Mouse (Mus musculus) cerebellum, adult 11-12 months (tissue): ENCODE data around the gene Fam205a1.
"Not testable (repeated sequence)": the region's sequence is repeated elsewhere in the genome, so short reads cannot be mapped to it uniquely, and the experiment has no call there.

Experiments used
- DNase-seq: peaks from one replicate; pipeline ENCODE4 v3.0.0; 2022

Fam205a1 gene

DNA sequence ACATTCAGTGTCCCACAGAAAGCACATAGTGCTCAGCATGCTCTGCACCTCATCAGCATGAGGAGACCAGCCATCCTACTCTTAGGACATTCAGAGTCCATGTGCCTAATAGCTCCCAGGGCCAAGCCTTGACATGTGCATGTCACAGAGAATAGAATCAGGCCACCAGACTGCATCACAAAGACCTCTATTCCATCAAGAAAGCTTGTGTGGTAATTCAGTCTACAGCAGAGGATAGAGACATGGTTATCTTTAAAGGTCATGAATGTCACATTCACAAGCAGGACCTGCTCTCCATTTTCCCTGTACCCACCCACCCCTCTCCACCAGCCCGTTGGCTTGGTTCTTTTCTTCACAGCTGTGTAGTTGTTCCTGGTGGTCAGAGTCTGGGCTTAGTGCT is at the start of gene Fam205a1:
Fam205a1 (minus strand) TSS at position 101 of the 400 bp plus-strand sequence.
- not testable (repeated sequence) for DNase-seq

DNA sequence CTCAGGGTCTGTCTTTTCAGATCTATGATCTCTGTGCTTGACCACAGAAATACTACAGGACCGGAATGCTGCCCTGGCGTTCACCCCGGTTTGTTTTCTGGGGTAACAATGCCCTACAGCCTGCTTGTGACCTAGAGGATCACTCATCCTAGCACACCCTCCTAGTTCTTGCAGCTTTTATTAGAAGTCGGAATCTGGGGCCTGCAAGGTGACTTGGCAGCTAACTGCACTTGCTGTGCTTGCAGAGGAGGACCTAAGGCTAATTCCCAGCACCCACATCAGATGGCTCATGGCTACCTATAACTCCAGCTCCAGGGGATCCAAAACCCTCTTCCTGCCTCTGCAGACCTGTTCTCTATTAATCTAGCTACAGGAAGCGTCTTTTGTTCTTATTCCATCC is 49.0 kb upstream of the Fam205a1 start:
- DNase-seq = peak; percentile 18

DNA sequence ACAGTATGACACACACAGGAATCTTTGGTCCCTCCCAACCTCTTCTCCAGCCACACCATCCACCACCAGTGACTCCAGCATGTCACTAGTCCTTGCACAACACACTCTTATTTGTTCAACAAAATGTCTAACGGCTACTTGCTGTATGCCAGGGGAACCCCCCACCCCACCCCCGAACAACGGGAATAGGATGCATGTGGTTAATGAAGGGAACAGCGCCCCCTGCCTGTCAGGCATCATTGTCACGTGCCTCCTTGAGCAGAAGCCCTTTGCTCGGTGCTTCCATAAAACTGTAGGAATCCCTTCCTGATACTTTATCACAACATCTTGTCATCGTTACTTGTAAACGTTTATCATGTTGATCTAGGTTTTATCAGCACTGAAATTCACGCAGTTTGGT is 48.5 kb upstream of the Fam205a1 start:
- DNase-seq = no peak

- no peak for DNase-seq
Observed at GRCm38 (mm10) chr4:42900878-42901277, 47.2 kb upstream of the Fam205a1 start.

DNA sequence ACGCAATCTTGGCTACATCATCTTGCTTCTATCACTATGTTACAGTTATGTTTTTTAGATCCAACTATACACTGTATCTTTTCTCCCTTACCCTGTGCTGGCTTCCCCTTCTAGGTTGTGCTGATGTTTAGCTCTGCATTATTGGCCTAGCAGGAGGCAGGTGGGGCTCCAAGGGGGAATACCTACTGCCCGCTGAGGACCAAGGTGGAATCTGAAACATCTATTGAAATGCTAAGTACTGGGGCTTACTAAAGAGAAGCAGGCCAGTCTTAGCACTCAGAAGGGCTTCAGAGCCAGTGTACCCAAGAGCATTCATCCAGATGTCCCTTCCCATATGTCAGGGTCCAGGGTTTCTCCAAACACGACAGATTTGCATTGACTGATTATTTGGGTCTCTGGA is 45.2 kb upstream of the Fam205a1 start:
- DNase-seq = no peak

GRCm38 (mm10) chr4:42895118-42895517 is 41.4 kb upstream of the Fam205a1 start:
- no peak for DNase-seq

DNA sequence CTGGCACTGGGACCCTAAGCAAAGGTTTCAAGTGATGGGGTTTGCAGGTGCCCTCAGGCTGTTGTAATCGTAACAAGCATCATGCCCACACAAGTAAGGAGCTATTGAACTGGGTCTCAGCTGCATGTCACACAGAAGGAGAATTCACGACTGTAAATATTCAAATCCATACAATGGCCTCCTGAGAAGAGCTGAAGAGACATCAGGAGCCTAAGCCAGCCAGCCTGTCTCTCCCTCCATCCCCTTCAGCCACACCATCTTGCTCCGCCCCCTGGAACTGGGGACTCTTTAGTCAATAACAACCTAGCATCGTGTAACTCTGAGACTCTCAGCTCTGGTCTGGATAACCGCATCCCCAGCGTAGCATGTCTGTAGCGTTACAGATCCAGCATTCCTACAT is 37.5 kb upstream of the Fam205a1 start:
- DNase-seq = no peak

DNA sequence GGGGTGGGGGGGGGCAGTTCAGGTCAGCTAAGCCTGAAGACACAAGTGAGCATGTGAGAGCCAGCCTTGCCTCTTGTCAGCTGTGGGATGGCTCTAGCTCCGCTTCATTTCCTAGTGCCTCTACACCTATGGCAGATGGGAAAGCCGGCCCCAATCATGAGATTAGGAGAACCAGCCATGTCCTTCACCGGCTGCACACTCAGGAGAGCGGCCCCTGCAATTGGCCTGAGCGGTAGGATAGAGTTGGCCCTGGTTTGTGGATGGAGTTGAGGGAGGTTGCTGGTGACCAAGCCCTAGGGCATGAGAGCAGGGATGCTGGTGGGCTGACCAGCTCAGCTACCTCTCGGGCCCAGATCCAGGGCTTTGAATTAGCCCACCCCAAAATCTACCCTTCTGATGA is 35.1 kb upstream of the Fam205a1 start:
- DNase-seq = no peak

DNA sequence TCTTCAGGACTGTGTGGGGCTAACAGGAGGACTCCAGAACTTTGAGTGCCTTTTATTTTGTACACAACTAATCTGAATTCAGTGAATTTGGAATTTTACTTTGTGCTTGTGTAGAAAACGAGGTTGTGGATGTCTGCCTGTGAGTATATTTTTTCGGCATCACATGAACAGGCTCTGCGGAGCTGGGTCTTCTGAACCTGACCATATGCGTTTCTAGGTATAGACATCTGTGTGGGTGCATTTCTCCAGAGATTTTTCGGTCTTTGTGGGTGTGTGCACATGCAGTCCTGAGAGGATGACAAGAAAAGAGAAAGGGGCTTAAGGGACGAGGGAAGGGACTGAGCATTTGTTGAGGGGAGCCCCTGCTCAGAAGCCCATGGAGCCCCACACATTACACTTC is 33.2 kb upstream of the Fam205a1 start:
- no peak for DNase-seq

DNA sequence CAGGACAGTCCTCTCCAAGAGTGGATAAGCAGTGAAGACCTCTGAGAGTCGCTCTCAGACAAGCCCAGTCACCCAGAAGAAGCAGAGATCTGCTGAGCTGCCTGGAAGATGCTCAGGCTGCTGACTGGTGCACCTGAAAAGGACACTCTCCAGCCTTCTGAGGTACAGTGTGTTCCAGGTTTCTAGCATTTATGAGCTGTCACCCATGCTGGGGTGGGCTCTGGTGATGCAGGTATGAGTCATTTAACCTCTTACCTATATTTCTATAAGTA is 26.9 kb upstream of the Fam205a1 start:
- no peak for DNase-seq

DNA sequence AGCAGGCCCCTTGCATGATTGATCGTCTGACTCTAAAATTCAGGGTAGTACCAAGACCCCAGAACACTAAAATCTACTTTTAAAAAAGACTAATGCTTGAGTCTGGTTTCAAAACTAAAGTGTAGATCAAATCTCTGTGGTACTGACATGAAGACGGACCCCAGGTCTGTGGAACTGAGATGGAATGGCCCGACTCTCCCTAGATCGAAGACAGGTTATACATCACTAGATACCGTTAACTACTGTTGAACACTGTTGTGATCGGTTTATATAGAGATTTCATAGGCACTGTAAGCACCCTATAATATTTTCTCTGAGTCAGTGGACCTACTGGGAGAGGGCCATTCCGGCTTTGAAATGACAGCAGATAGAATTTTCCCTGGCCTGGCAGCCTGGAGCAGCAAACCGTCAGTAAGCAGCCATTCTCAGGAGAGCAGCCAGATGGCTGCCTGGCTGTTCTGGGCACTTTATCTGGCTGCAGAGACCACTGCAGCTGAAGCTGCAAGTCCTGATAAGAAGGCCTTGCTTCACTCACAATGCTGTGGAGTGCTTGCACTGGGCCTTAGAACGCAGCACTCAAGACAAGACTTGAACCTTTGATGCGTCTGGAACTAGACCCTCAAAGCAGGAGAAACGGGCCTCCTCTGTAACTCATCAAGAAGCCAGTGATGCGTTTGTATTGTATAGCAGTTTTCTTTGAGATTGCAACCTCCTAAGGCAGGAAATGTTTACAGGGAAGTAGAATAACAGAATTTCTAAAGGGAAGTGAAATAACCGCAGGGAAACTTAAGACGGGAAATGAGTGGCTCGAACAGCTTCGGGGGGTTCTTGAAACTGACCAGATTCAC is 26.4 kb upstream of the Fam205a1 start:
- DNase-seq = no peak

DNA sequence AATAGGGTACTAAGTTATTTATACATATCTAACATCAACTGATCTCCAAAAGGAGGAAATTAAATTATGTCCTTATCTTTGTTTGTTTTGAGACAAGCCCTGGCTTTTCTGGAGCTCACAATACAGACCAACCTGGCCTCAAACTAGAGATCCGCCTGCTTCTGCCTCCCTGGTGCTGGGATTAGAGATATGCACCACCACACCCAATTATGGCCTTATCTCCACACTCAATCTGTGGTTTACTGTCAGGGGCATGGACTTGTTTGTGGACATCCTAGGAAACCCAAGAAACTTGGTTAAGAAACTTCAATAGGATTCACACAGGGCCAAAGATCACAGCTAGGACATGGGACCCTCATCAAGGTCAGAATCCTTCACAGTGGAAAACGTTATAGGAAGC is 24.0 kb upstream of the Fam205a1 start:
- no peak for DNase-seq

DNA sequence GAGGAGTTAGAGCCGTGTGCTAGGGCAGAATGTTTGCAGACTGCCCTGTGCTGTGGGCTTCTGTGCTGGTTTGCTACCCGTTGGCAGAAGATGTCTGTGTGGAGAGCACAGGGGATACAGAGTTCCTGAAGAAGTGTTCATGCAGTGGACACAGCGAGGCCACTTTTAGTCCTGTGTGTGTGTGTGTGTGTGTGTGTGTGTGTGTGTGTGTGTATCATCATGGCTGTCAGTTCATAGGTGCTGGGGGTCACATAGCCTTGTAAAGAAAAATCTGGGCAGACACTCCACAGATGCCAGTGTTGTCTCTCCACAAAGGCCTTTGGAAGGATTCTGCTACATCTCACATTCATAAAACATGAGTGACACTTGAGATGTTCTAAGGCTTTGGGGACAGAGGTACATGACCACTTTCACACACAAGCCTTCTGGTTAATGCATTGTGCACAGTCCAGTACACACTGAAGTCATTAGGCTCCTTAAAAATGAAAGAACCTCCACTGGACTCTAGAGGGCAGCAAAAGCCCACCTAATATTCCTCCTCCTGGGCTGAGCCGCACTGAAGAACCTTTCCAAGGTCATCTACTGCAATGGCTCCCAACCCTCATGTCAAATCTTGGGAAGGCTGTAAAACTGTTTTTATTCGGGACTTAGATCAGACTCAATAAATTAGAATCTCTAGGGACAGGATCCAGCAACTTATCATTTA is 23.1 kb upstream of the Fam205a1 start:
- peak; percentile 47 for DNase-seq

GRCm38 (mm10) chr4:42874134-42874533 is 20.4 kb upstream of the Fam205a1 start, which contains the start of gene Fam205c:
Gene Fam205c, minus strand, starts transcription at chr4:42874234.
- no peak for DNase-seq

- DNase-seq = no peak
Observed at GRCm38 (mm10) chr4:42872746-42873435, 19.2 kb upstream of the Fam205a1 start.

GRCm38 (mm10) chr4:42872151-42872550 is 18.5 kb upstream of the Fam205a1 start:
- no peak for DNase-seq

- no peak for DNase-seq
Observed at GRCm38 (mm10) chr4:42870748-42871147, 17.1 kb upstream of the Fam205a1 start.

GRCm38 (mm10) chr4:42868193-42868592 is 14.5 kb upstream of the Fam205a1 start:
- DNase-seq = no peak

DNA sequence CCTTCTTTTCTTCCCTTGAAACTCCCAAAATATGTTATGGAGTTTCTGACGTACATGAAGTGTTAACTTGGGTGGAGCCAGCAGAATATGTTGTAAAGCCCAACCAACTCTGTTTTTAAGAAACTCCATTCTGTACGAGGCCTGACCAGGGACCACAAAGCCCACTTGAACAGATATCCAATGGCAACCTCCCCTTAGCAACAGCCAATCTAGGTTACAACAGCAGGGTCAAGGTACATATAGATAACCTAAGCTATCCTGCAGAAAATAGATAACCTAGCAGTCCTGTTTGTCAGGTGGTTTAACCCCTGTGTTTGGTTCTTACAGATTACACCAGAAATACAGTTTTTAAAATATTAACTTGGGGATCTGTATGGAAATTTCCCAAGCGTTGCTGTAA is 13.7 kb upstream of the Fam205a1 start:
- no peak for DNase-seq

- DNase-seq = not testable (repeated sequence)
Observed at GRCm38 (mm10) chr4:42863487-42863886, 9.8 kb upstream of the Fam205a1 start.

DNA sequence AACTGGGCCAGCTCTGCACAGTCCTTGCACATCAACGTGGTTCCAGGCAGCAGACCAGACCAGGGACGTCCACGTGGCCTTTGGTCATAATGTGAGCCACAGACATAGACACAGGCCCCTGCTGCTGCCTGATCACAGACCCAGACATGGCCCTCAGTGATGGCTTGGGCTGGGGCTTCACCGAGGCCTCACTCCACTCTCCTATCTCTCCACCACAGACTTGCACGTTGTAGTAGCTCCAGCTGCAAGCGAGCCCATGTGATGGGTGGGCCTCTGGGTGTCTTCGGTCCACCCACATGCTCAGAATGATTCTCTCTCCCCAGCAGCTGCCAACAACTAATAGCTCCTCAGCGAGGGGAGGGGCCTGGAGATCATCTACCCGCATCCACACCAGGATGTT is 6.8 kb upstream of the Fam205a1 start:
- not testable (repeated sequence) for DNase-seq

DNA sequence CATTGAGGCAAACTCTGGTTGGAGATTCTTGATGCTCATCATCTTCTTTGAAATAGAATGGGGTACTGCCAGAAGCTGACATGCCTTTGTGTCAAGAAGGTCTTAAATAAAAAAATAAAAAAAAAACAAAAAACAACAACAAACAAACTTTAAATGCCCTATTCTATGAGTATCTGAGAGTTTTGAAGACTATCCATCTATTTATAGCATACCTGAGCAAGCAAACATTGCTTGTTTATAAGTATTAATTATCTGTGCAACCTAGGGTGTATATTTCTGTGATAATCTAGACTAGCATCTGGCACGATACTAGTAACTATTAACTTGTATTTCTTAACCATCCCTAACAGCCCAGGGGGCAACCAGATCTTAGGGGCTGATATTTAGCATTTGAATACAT is 3.0 kb upstream of the Fam205a1 start, which contains the start of gene Gm12394:
Gm12394 (minus strand) TSS at position 101 of the 400 bp plus-strand sequence.
- DNase-seq = not testable (repeated sequence)
